ENCODE assay signal across 8 mouse cellular contexts in genomic region chr10:20311918-20312735, GRCm38 (mm10). TPM values are rescaled to one million over a fixed set of nuclear protein-coding genes. Genes with fewer than 3 reads are reported as not detected.
DNase-seq lines count a peak whose midpoint lies in the region; ATAC-seq and TF ChIP-seq lines count a peak whose summit lies in the region.

TSS of gene Bclaf1 (plus strand) at chr10:20312469.

- H3K27ac ChIP-seq in gastrocnemius, adult 2 months, result peak within 1 kb of the TSS; percentile 98
- H3K27ac ChIP-seq in hindbrain, postnatal 0 days, result peak within 1 kb of the TSS; percentile 99
- peak within 1 kb of the TSS; percentile 97 for H3K27ac ChIP-seq in left cerebral cortex, adult 2 months

- DNase-seq in ZHBTc4 (ENCODE audit: low read depth, low spot score), result peak; percentile 100
- DNase-seq in gastrocnemius, adult 2 months, result peak; percentile 100
- peak; percentile 100 for DNase-seq in hindbrain, postnatal 0 days (ENCODE audit: low spot score)
- peak; percentile 99 for DNase-seq in left cerebral cortex, adult 2 months (ENCODE audit: extremely low spot score in 1 of 2, low spot score in 2 of 2)
- DNase-seq in right cerebral cortex, adult 2 months (ENCODE audit: low spot score in 2 of 2), result peak; percentile 99
- DNase-seq in urinary bladder, postnatal 14 days (ENCODE audit: low spot score), result peak; percentile 100

- peak within 1 kb of the TSS; percentile 95 for H3K4me3 ChIP-seq in gastrocnemius, adult 2 months
- H3K4me3 ChIP-seq in hindbrain, postnatal 0 days (ENCODE audit: low read length), result peak within 1 kb of the TSS; percentile 85
- peak within 1 kb of the TSS; percentile 87 for H3K4me3 ChIP-seq in left cerebral cortex, adult 2 months

- H3K36me3 ChIP-seq in hindbrain, postnatal 0 days (ENCODE audit: insufficient read depth, low read length), result no peaks in the 10 kb centered on the region

- under 1% methylated on average over 84 of the region's 84 CpGs for WGBS in hindbrain, postnatal 0 days

- intact Hi-C loops in gastrocnemius, adult 2 months (cut with DNase I), result loop anchor here (5.0 kb wide), 1 partner anchor 640 kb away; the partner anchor contains the start of gene Ahi1
- intact Hi-C loops in left cerebral cortex, adult 2 months (cut with DNase I), result loop anchor here (1.0 to 5.0 kb wide), 3 partner anchors 22 to 985 kb away; partner anchors contain the start of genes Ahi1 and Hbs1l

- no peaks in the 10 kb centered on the region for H3K9me3 ChIP-seq in hindbrain, postnatal 0 days (ENCODE audit: low read length)

- H3K9ac ChIP-seq in hindbrain, postnatal 0 days (replicated peaks; ENCODE audit: low read length), result peak within 1 kb of the TSS; percentile 95

- peak; percentile 76 for ATAC-seq in common myeloid progenitor, adult 5-6 weeks (replicated peaks; ENCODE audit: low read depth, poor library complexity, severe bottlenecking)
- ATAC-seq in hindbrain, postnatal 0 days, result peak; percentile 99
- ATAC-seq in megakaryocyte, adult 5-6 weeks (ENCODE audit: poor library complexity, severe bottlenecking), result peak; percentile 82

- H3K4me2 ChIP-seq in hindbrain, postnatal 0 days (ENCODE audit: low read depth, low read length), result peak within 1 kb of the TSS; percentile 73

- no peaks in the 10 kb centered on the region for H3K27me3 ChIP-seq in hindbrain, postnatal 0 days (ENCODE audit: insufficient read depth, low read length)

- H3K4me1 ChIP-seq in hindbrain, postnatal 0 days (ENCODE audit: insufficient read depth, low read length), result peaks cover 5% of the 10 kb centered on the region; the same call in 1 of the 2 replicates

- no peak for TF ChIP-seq CTCF in gastrocnemius, adult 2 months (IDR thresholded peaks at IDR 0.05)
- TF ChIP-seq CTCF in hindbrain, postnatal 0 days (IDR thresholded peaks at IDR 0.05; ENCODE audit: low read depth), result peak; percentile 42; the same call in 1 of the 2 replicates
- no peak for TF ChIP-seq CTCF in left cerebral cortex, adult 2 months (IDR thresholded peaks at IDR 0.05)

RNA-seq across cellular contexts. Expression of gene Bclaf1, which starts in this region (rescaled TPM):
- 667 and 727 TPM in 2 replicates for total RNA-seq in common myeloid progenitor, adult 5-6 weeks (2017)
- total RNA-seq in gastrocnemius, adult 2 months (2021), result 10 to 100 TPM; 49.1 to 58.7 TPM
- total RNA-seq in hindbrain, postnatal 0 days (2014; rRNA removed), result 83.4 and 94.5 TPM in 2 replicates
- polyA plus RNA-seq in hindbrain, postnatal 0 days (2015; fragmentation: Nextera tagmentation; extraction: Ambion mirVana), result 94.4 and 96.2 TPM in 2 replicates
- 100 to 1,000 TPM; 116 to 131 TPM for total RNA-seq in left cerebral cortex, adult 2 months (2021)
- total RNA-seq in megakaryocyte, adult 5-6 weeks (2015), result 91.4 and 94.3 TPM in 2 replicates
- 230 and 242 TPM in 2 replicates for total RNA-seq in megakaryocyte, adult 5-6 weeks (2017)

Comparison
In these comparisons a context has a peak if more than half of its experiments do, and no peak if none do; other contexts are left out.
1. Peak in every context shown above with its lines: DNase-seq, ATAC-seq, H3K4me3 ChIP-seq and H3K27ac ChIP-seq.